Mouse (Mus musculus) macrophage (primary cell): ENCODE measurements around the gene Gm10647. TPM values are rescaled to one million over a fixed set of nuclear protein-coding genes. Genes with fewer than 3 reads are reported as not detected.
"Not testable (repeated sequence)": the region's sequence is repeated elsewhere in the genome, so short reads cannot be mapped to it uniquely, and the experiment has no call there.

Source experiments
- H3K27ac ChIP-seq: fragments of 350-480 bp; formaldehyde crosslinking; 2 replicates; pipeline ENCODE4 v1.9.0; 2021
- H3K36me3 ChIP-seq: fragments of 350-480 bp; formaldehyde crosslinking; 2 replicates; pipeline ENCODE4 v1.9.0; 2021; ENCODE audit errors: inconsistent target
- H3K4me3 ChIP-seq: fragments of 350-480 bp; formaldehyde crosslinking; 2 replicates; pipeline ENCODE4 v1.9.0; 2021; ENCODE audit errors: inconsistent target
- H3K79me2 ChIP-seq: fragments of 350-480 bp; formaldehyde crosslinking; 2 replicates; pipeline ENCODE4 v1.9.0; 2021; ENCODE audit errors: inconsistent target
- WGBS: methylation state at CpG from one replicate; pipeline ENCODE4 v1.1.7; 2026; ENCODE audit warnings: inconsistent platforms; ENCODE audit not compliant: missing documents; 5-methylcytosine and 5-hydroxymethylcytosine counted together
- polyA plus RNA-seq: library from polyadenylated mRNA; stranded (reverse); fragments of 250-400 nt; gene quantifications from 3 replicates; pipeline ENCODE4 v1.2.4, GENCODE M21; 2018; ENCODE audit warnings: inconsistent platforms

Gm10647 gene
- polyA plus RNA-seq, 1 experiment from 2014 or later, result not detected

GRCm38 (mm10) chr9:66820996-66821395 is 24.2 kb downstream of the Gm10647 start:
- WGBS, result 50% methylated on average over 5 of the region's 5 CpGs
- Histone ChIP-seq H3K27ac (no peak overlapping the region), H3K79me2 (no peaks in the 10 kb centered on the region), H3K36me3 (peaks cover 50% of the 10 kb centered on the region), H3K4me3 (no peak overlapping the region)

GRCm38 (mm10) chr9:66822255-66822654 is 25.4 kb downstream of the Gm10647 start:
- not testable (repeated sequence) for H3K79me2 ChIP-seq, H3K27ac ChIP-seq, H3K4me3 ChIP-seq
- no CpG with 5 or more reads among the region's 5 CpGs for WGBS
- H3K36me3 ChIP-seq, result peaks cover 50% of the 10 kb centered on the region

GRCm38 (mm10) chr9:66825990-66826389 is 29.2 kb downstream of the Gm10647 start:
- Histone ChIP-seq H3K79me2 (peaks cover 17% of the 10 kb centered on the region; the same call in 1 of the 2 replicates), H3K27ac (no peak overlapping the region), H3K4me3 (no peak overlapping the region), H3K36me3 (peaks cover 42% of the 10 kb centered on the region)
- 60% methylated on average over 1 of the region's 1 CpGs for WGBS

GRCm38 (mm10) chr9:66832366-66832908 is 35.6 kb downstream of the Gm10647 start:
- no peak overlapping the region; the same call in 1 of the 2 replicates for H3K4me3 ChIP-seq
- 0% methylated on average over 3 of the region's 4 CpGs for WGBS
- H3K79me2 ChIP-seq, result peaks cover 32% of the 10 kb centered on the region
- H3K27ac ChIP-seq, result peak overlapping the region; percentile 98
- H3K36me3 ChIP-seq, result peaks cover 10% of the 10 kb centered on the region; the same call in 1 of the 2 replicates

GRCm38 (mm10) chr9:66833851-66834250 is 37.0 kb downstream of the Gm10647 start:
- peaks cover 32% of the 10 kb centered on the region for H3K79me2 ChIP-seq
- peaks cover 8% of the 10 kb centered on the region; the same call in 1 of the 2 replicates for H3K36me3 ChIP-seq
- 26% methylated on average over 6 of the region's 7 CpGs for WGBS
- H3K27ac ChIP-seq, result peak overlapping the region; percentile 98
- H3K4me3 ChIP-seq, result peak overlapping the region; percentile 90

- Histone ChIP-seq H3K36me3 (peaks cover 2% of the 10 kb centered on the region; the same call in 1 of the 2 replicates), H3K4me3 (peak within 1 kb of the TSS; percentile 90), H3K79me2 (peaks cover 27% of the 10 kb centered on the region), H3K27ac (peak within 1 kb of the TSS; percentile 98)
- under 1% methylated on average over 58 of the region's 58 CpGs for WGBS
These were observed 37.7 kb downstream of the Gm10647 start, which contains the start of gene Aph1c for GRCm38 (mm10) chr9:66834318-66835096. Aph1c (minus strand) TSS chr9:66834726.

- peak overlapping the region; percentile 40 for H3K4me3 ChIP-seq
- WGBS, result 2% methylated on average over 24 of the region's 24 CpGs
- H3K36me3 ChIP-seq, result no peaks in the 10 kb centered on the region; the same call in 1 of the 2 replicates
- H3K79me2 ChIP-seq, result peaks cover 21% of the 10 kb centered on the region
- no peak overlapping the region for H3K27ac ChIP-seq
These were observed 38.2 kb downstream of the Gm10647 start for GRCm38 (mm10) chr9:66835097-66835480.

- 98% methylated on average over 5 of the region's 5 CpGs for WGBS
- Histone ChIP-seq H3K27ac (no peak overlapping the region), H3K79me2 (no peaks in the 10 kb centered on the region; the same call in 1 of the 2 replicates), H3K36me3 (peaks cover 81% of the 10 kb centered on the region), H3K4me3 (no peak overlapping the region)
These were observed 50.0 kb downstream of the Gm10647 start for GRCm38 (mm10) chr9:66846822-66847221.

Other genes with a start within 250 kb of the Gm10647 start
- 14.6 to 26.5 TPM (median 21.3 TPM) in 3 replicates for gene Usp3, start 203.9 kb upstream of the Gm10647 start, polyA plus RNA-seq
- 0.09 to 0.11 TPM in 2 of 3 replicates, not detected in the other for gene Car12, start 83.4 kb upstream of the Gm10647 start, polyA plus RNA-seq
- gene Aph1b, start 1.5 kb upstream of the Gm10647 start, polyA plus RNA-seq, result 3.3 to 4.4 TPM (median 4.3 TPM) in 3 replicates
- 28.2 to 132 TPM (median 63.8 TPM) in 3 replicates for gene Aph1c, start 37.7 kb downstream of the Gm10647 start, polyA plus RNA-seq
- gene Rab8b, start 122.6 kb downstream of the Gm10647 start, polyA plus RNA-seq, result 189 to 289 TPM (median 212 TPM) in 3 replicates
- gene Rps27l, start 149.0 kb downstream of the Gm10647 start, polyA plus RNA-seq, result 167 to 496 TPM (median 309 TPM) in 3 replicates
- gene Lactb, start 178.4 kb downstream of the Gm10647 start, polyA plus RNA-seq, result 31.0 to 53.6 TPM (median 37.0 TPM) in 3 replicates